Mouse (Mus musculus) intestine, embryonic 14.5 days (tissue): ENCODE results near the gene Tmem243. TPM values are rescaled to one million over a fixed set of nuclear protein-coding genes. Genes with fewer than 3 reads are reported as not detected.

ENCODE experiments used
- ATAC-seq: fragments of 200-750 bp; cut with Nextera tagmentation; replicated peaks from 2 replicates; pipeline ENCODE4 v1.8.0; 2017; ENCODE audit warnings: low read depth, moderate number of reproducible peaks, moderate TSS enrichment, moderate library complexity; ENCODE audit not compliant: low FRiP score, low TSS enrichment
- DNase-seq: peaks from one replicate; pipeline ENCODE4 v3.0.0-alpha.2; 2018; ENCODE audit warnings: low spot score
- H3K27ac ChIP-seq: fragments of 300-500 bp; sonication (generic); 2 replicates; pipeline ENCODE4 v1.5.1; 2014; ENCODE audit warnings: low read depth, mild to moderate bottlenecking, control low read depth
- H3K27me3 ChIP-seq: fragments of 300-500 bp; sonication (generic); replicated peaks from 2 replicates; pipeline ENCODE4 v1.6.1; 2014; ENCODE audit warnings: low read length, control low read depth; ENCODE audit not compliant: control insufficient read depth, insufficient read depth
- H3K36me3 ChIP-seq: fragments of 300-500 bp; sonication (generic); 2 replicates; pipeline ENCODE4 v1.6.1; 2014; ENCODE audit warnings: low read length, control low read depth; ENCODE audit not compliant: control insufficient read depth, insufficient read depth
- H3K4me1 ChIP-seq: fragments of 300-500 bp; sonication (generic); replicated peaks from 2 replicates; pipeline ENCODE4 v1.6.1; 2014; ENCODE audit warnings: low read length, control low read depth, mixed read lengths; ENCODE audit not compliant: control insufficient read depth, insufficient read depth
- H3K4me2 ChIP-seq: fragments of 300-500 bp; sonication (generic); 2 replicates; pipeline ENCODE4 v1.6.1; 2014; ENCODE audit warnings: low read length
- H3K4me3 ChIP-seq: fragments of 300-500 bp; sonication (generic); 2 replicates; pipeline ENCODE4 v1.5.1; 2014; ENCODE audit warnings: low read depth, low read length, control low read depth, mixed read lengths
- H3K9ac ChIP-seq: fragments of 300-500 bp; sonication (generic); 2 replicates; pipeline ENCODE4 v1.6.1; 2014; ENCODE audit warnings: mild to moderate bottlenecking, low read length
- H3K9me3 ChIP-seq: fragments of 300-500 bp; sonication (generic); 2 replicates; pipeline ENCODE4 v1.6.1; 2016; ENCODE audit warnings: low read length, control low read depth; ENCODE audit not compliant: control insufficient read depth
- WGBS: fragments of 180-500 bp; shearing (Covaris S2); extraction: QIAGEN DNeasy Blood & Tissue Kit; methylation state at CpG from one replicate; pipeline ENCODE4 v1.1.7; 2014; 5-methylcytosine and 5-hydroxymethylcytosine counted together
- polyA plus RNA-seq: library from polyadenylated mRNA; unstranded; fragments of >200 nt; fragmentation: Nextera tagmentation; extraction: Ambion mirVana; gene quantifications from 2 replicates; pipeline ENCODE4 v1.2.1, GENCODE M21; 2014

Gene Tmem243
- polyA plus RNA-seq, 1 experiment from 2014 or later: 22.4 TPM

GRCm38 (mm10) chr5:9071360-9071759 lies 29.1 kb upstream of the Tmem243 start:
- 93% methylated on average over 3 of the region's 3 CpGs for WGBS
- ATAC-seq (no peak), DNase-seq (no peak)
- Histone ChIP-seq H3K27ac (no peak overlapping the region), H3K4me3 (no peak overlapping the region), H3K9ac (no peak overlapping the region), H3K9me3 (no peaks in the 10 kb centered on the region), H3K4me2 (no peak overlapping the region), H3K4me1 (peaks cover 2% of the 10 kb centered on the region; the same call in 1 of the 2 replicates), H3K27me3 (no peaks in the 10 kb centered on the region), H3K36me3 (no peaks in the 10 kb centered on the region)

GRCm38 (mm10) chr5:9073177-9073854 lies 27.2 kb upstream of the Tmem243 start:
- no peak overlapping the region for H3K4me2 ChIP-seq
- H3K9me3 ChIP-seq: no peaks in the 10 kb centered on the region
- ATAC-seq (no peak; the same call in 1 of the 2 replicates), DNase-seq (no peak)
- no peaks in the 10 kb centered on the region for H3K27me3 ChIP-seq
- H3K9ac ChIP-seq: no peak overlapping the region
- no peak overlapping the region for H3K4me3 ChIP-seq
- peaks cover 2% of the 10 kb centered on the region; the same call in 1 of the 2 replicates for H3K4me1 ChIP-seq
- no peak overlapping the region for H3K27ac ChIP-seq
- no peaks in the 10 kb centered on the region for H3K36me3 ChIP-seq
- 63% methylated on average over 5 of the region's 5 CpGs for WGBS

GRCm38 (mm10) chr5:9079773-9080501 lies 20.5 kb upstream of the Tmem243 start:
- no peaks in the 10 kb centered on the region for H3K27me3 ChIP-seq
- no peak overlapping the region for H3K4me2 ChIP-seq
- H3K9me3 ChIP-seq: 0 out of 2 replicates have a peak, but pooled peaks cover 8% of the 10 kb centered on the region
- H3K9ac ChIP-seq: no peak overlapping the region
- no peak overlapping the region for H3K4me3 ChIP-seq
- ATAC-seq (no peak), DNase-seq (no peak)
- no peaks in the 10 kb centered on the region for H3K36me3 ChIP-seq
- no peak overlapping the region for H3K27ac ChIP-seq
- no peaks in the 10 kb centered on the region for H3K4me1 ChIP-seq

- no peak overlapping the region for H3K4me3 ChIP-seq
- DNase-seq (no peak), ATAC-seq (no peak)
- no peak overlapping the region for H3K27ac ChIP-seq
- H3K4me2 ChIP-seq: no peak overlapping the region
- H3K9me3 ChIP-seq: no peaks in the 10 kb centered on the region
- no peaks in the 10 kb centered on the region for H3K36me3 ChIP-seq
- no peak overlapping the region for H3K9ac ChIP-seq
- no peaks in the 10 kb centered on the region for H3K4me1 ChIP-seq
- no peaks in the 10 kb centered on the region for H3K27me3 ChIP-seq
- 57% methylated on average over 3 of the region's 3 CpGs for WGBS
Observed at GRCm38 (mm10) chr5:9086924-9087719, 13.3 kb upstream of the Tmem243 start.

GRCm38 (mm10) chr5:9090493-9091106 lies 9.9 kb upstream of the Tmem243 start:
- Histone ChIP-seq H3K4me1 (no peaks in the 10 kb centered on the region), H3K27ac (no peak overlapping the region), H3K9me3 (no peaks in the 10 kb centered on the region), H3K4me3 (no peak overlapping the region), H3K9ac (no peak overlapping the region), H3K36me3 (no peaks in the 10 kb centered on the region), H3K27me3 (no peaks in the 10 kb centered on the region), H3K4me2 (no peak overlapping the region)
- DNase-seq (no peak), ATAC-seq (no peak)
- 80% methylated on average over 6 of the region's 6 CpGs for WGBS

- Histone ChIP-seq H3K4me2 (no peak overlapping the region), H3K9ac (no peak overlapping the region), H3K27ac (no peak overlapping the region), H3K36me3 (no peaks in the 10 kb centered on the region), H3K9me3 (peaks cover 6% of the 10 kb centered on the region), H3K27me3 (no peaks in the 10 kb centered on the region), H3K4me3 (no peak overlapping the region), H3K4me1 (no peaks in the 10 kb centered on the region)
- DNase-seq (no peak), ATAC-seq (no peak)
- 72% methylated on average over 1 of the region's 1 CpGs for WGBS
Observed at GRCm38 (mm10) chr5:9092716-9093115, 7.8 kb upstream of the Tmem243 start.

GRCm38 (mm10) chr5:9093490-9093889 lies 7.0 kb upstream of the Tmem243 start:
- no peaks in the 10 kb centered on the region for H3K27me3 ChIP-seq
- no peak overlapping the region for H3K4me2 ChIP-seq
- DNase-seq (no peak), ATAC-seq (no peak)
- peaks cover 6% of the 10 kb centered on the region for H3K9me3 ChIP-seq
- H3K27ac ChIP-seq: no peak overlapping the region
- 82% methylated on average over 4 of the region's 4 CpGs for WGBS
- H3K4me3 ChIP-seq: no peak overlapping the region
- no peaks in the 10 kb centered on the region for H3K36me3 ChIP-seq
- H3K9ac ChIP-seq: no peak overlapping the region
- no peaks in the 10 kb centered on the region for H3K4me1 ChIP-seq
